Mouse (Mus musculus): ENCODE measurements around the gene Nwd2.

- TF ChIP-seq CTCF (IDR thresholded peaks at IDR 0.05; ENCODE audit: low read depth) = no peak
- no peak for TF ChIP-seq EP300 (IDR thresholded peaks at IDR 0.05; ENCODE audit: low read depth)
Observed at GRCm38 (mm10) chr5:63748299-63748698, 99.4 kb downstream of the Nwd2 start.

All from heart, postnatal 0 days (tissue).